Mouse (Mus musculus) layer of hippocampus, postnatal 36 days (tissue): ENCODE measurements around the gene Pcx. TPM values are rescaled to one million over a fixed set of nuclear protein-coding genes. Genes with fewer than 3 reads are reported as not detected.

Source experiments
- DNase-seq, 2 experiments: peaks; one replicate each; pipeline ENCODE4 v3.0.0; 2022
- total RNA-seq, 2 experiments: library from RNA; stranded (reverse); gene quantifications; 2 replicates each; pipeline ENCODE4 v1.2.3; 2021

The Pcx gene
- total RNA-seq: 10 to 100 TPM; 56.1 to 61.9 TPM

GRCm38 (mm10) chr19:4509986-4510963 is at the start of gene Pcx:
Pcx (plus strand) TSS chr19:4510472.
- peak; percentile 99 to 100 for DNase-seq

GRCm38 (mm10) chr19:4461981-4462380 is 48.3 kb upstream of the Pcx start:
- DNase-seq: no peak

GRCm38 (mm10) chr19:4464666-4465065 is 45.6 kb upstream of the Pcx start:
- DNase-seq: no peak

GRCm38 (mm10) chr19:4468363-4468762 is 41.9 kb upstream of the Pcx start:
- DNase-seq: no peak

GRCm38 (mm10) chr19:4473549-4473948 is 36.7 kb upstream of the Pcx start:
- no peak for DNase-seq

- no peak for DNase-seq
Observed at GRCm38 (mm10) chr19:4474739-4475138, 35.5 kb upstream of the Pcx start.

DNA sequence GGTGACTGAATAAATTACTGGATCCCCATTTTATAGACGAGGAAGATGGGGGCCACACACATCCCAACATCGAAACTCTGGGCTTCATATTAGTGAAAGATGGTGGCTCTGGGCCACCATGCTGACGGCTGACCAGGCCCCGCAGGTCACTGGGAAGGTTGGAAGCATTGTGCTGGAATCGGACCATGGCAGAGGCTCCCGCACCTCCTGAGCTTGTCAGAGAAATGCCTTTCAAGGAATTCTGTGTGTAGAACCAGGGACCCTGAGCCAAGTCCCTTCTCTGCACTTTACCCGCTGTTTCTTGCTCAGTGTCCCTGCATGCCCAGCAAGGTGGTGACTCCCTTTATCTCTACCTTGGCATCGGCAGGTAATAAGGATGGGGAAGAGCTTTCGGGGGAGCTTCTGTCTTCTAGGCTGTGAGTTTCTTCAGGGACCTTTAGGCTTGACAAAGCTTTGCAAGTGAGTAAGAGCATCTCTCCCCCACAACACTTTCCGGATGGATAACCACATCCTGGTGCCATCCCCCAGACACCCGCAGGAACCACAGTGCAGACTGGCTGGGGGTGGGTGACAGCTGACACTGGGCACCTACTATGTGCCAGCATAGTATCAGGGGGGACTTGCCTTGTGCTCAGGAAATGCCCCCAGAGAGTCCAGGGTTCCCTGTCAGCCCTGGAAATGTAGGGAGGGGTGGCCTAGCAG is 34.9 kb upstream of the Pcx start:
- DNase-seq: no peak

DNA sequence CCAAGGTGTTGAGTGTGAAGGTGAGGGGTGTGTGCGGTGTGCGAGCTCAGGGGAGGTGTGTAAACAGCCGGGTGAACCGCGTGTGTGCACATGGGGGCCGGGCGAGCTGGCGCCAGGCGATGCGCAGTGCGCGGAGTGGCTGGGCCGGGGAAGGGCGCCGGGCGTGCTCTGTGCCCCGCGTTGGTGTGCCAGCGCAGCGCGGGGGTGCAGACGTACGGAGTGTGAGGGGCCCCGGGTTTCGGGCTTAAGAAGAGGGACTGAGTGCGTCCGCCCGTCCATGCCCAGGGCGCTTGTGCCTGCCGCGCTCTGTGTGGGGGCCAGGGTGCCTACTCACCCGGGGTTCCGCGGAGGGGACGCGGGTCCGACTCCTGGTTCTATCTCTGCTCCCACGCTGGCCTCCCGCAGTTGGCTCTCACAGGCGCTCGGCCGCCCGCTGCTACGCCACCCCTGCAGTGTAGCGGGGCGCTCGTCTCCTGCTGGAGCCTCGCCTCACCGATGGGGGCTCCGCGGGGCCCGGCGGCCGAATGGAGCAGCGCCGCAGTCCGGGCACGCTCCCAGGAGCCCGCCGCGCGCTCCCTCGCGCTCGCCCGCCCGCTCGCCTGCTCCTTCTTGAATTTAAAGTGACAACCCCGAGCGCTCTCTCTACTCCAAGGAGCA is 33.5 kb upstream of the Pcx start:
- DNase-seq: peak; percentile 54 to 57

DNA sequence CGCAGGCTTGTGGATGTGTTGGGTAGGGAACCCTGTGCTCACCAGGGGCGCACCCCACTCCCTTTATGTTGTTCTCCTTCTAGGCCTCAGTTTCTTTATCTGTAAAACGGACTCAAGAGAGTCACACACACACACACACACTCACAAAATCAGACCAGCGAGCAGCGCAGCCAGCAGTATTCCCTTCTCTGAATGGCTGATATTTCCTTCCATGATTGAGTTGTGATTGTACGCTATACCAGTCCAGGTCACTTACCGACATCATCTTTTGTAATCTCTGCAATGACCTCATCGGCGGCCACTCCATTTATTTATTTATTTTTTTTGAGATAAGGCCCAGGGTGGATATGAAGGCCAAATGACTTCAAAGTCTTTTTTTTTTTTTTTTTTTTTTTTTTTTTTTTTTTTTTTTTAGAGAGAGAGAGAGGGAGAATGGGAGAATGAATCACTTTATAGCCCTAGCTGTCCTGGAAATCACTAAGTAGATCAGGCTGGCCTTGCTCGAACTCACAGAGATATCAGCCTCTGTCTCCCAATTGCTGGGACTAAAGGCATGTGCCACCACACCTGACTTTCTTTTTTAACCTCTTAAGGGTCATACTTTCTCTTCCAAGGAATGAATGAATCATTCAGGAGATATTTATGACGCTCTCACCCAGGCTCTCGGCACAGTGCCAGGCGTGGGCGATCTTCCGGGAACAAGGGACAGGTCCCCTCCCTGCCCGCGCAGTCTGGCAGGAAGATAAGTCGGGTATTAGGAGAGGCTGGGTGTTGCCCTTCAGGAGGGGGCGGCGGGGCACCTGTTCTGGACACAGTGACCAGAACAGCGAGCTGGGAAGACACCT is 32.7 kb upstream of the Pcx start, which contains the start of gene Syt12:
TSS of gene Syt12 (minus strand) at position 103 of the 845 bp plus-strand sequence.
- peak in 1 of 2 experiments; percentile 30 for DNase-seq

DNA sequence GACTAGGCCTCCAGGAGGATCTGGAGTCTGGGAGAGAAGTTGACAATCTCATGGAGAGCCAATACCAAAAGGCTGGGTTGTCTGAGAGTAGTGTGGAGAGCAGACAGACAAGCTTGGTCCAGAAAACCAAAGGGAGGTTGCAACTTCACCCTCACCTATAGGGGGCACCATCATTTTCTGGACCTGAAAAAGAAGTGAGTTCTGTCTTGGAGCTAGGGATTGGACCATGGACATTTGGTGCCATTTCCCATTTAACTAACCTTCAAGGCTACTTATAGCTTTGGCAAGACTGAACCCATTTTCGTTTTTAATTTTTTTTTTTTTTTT is 32.1 kb upstream of the Pcx start:
- DNase-seq: no peak

GRCm38 (mm10) chr19:4480041-4480440 is 30.2 kb upstream of the Pcx start:
- DNase-seq: no peak

DNA sequence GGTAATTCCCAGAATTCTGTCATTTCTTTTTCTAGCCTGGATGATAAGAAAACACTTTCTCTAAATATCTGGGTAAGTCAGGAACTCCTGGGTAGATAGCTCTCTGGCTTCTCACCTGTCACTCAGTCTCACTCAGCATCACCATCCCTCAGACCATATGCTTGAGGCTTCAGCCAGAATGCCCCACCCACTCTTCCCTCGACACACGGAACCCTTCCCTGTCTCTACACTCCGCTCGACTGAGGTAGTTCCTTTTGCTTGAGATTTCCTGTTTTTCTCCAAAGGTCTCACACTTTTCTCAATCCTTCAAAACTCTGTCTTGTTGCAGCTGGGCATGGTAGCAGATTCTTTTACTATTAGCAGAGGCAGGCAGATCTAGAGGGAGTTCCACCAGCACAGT is 28.9 kb upstream of the Pcx start:
- no peak for DNase-seq

DNA sequence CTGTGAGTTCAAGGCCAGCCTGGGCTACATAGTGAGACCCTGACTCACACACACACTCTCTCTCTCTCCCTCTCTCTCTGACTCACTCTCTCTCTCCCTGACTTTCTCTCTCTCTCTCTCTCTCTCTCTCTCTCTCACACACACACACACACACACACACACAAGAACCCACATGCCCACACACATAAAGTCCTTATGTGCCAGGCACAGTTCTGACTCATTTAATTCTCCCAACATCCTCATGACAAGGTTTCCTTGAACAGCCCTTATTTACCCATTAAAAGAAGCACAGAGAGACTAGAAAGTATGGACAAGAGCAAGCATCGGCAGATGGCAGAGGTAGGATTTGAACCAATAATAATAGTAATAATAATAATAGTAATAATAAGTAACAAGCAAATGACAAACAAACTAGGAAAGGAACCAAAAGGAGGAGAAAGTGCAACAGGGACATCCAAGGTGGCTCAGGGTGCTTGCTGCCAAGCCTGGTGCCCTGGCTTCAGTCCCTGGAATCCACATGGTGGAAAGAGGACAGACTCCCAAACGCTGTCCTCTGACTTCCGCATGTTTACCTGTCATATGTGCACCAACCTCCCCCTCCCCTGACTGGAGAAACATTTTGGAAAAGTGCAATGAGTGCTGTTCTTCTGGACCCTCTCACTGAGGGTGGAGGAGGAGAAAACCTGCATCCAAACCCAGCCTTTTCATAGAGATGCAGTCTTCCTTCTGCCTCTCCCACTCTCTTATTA is 28.0 kb upstream of the Pcx start:
- DNase-seq: no peak

DNA sequence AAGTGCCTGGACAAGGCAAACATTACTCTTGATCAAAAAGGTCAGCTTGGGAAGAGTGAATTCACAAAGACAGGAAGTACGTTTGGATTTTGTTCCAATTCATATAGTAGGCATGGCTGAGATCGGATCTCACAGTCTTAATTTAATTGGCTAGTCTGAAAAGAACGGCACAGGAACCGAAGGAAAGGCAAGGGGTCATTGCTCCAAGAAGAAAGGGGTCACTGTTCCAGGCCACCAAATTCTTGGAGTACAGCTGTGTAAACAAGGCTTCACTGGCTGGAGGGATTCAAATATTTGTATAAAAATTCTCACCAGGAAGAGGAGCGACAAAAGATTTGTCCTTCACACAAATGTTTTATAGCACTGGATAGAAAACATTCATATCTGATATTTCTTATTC is 25.3 kb upstream of the Pcx start:
- no peak for DNase-seq

DNA sequence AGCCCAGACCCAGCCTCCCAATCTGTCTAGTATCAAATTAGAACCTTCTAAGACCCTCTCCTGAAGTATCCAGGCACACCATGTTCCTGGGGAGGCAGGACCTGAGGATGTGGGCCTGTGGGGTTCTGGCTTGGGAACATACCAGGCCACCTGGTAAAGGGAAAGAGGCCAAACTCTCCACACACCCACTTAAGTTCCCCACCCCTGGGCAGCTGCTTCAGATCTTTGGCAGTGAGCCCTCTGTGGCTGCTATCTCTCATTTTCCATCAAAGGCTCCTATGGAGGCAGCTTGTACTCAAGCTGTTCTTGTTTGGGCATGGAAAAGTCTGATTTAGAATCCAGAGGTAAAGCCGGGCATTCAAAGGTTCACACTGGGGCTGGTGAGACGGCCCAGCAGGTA is 22.4 kb upstream of the Pcx start:
- no peak for DNase-seq

- no peak for DNase-seq
Observed at GRCm38 (mm10) chr19:4491080-4491695, 19.1 kb upstream of the Pcx start.

DNA sequence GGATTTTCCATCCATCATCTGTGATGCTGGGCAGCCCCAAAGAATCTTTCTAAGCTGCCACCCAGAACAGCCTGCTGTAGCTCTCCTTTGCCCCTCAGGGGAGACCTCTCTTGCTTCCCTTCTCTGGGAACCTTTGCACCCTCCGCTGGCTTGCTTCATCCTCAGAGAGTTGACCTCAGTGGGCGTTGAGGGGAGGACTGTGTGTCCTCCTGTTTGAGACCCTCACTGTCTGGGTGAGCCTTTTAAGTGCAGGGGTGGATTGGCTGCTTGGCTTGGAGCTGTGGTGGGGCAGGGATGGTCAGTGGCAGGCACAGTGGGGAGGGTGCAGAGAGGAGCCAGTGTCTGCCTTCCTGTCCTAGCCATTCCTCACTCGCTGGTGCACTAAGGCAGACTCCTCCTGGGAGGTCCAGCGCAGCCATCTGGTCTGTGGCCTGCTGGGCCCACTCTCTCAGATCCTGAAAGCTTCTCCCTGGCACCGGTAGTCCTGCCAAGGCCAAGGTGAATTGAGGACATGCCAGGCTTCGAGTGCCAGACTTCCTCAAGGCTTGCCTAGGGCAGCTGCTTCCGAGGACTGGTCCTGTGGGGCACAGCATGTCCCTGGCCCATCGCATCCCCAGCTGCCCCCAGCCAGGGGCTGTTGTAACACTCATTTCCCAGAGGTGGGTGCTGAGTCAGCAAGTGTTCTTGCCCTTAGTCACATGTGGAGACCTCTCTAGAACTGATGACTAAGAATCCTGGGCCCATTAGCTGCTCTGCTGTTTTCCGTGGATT is 17.6 kb upstream of the Pcx start:
- peak in 1 of 2 experiments; percentile 44 for DNase-seq

DNA sequence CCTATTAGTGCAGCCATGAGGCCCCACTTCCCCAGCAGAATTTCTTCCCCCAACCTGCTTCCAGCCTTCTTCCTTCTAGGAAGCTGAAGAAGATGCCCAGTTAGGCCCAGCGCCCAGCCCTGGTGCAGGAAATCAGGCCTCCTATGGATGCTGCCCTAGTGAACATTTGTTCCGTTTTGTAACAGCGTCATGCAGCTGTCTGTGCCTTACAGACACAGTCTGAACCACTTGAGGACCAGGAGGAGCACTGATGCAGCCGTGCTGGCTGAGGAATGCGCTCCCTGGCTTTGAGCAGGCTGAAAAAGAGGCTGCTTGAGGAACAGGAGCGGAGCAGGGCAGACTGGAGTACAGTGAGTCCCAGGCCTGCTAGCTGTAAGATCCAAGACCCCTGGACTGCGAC is 15.6 kb upstream of the Pcx start:
- DNase-seq: no peak

DNA sequence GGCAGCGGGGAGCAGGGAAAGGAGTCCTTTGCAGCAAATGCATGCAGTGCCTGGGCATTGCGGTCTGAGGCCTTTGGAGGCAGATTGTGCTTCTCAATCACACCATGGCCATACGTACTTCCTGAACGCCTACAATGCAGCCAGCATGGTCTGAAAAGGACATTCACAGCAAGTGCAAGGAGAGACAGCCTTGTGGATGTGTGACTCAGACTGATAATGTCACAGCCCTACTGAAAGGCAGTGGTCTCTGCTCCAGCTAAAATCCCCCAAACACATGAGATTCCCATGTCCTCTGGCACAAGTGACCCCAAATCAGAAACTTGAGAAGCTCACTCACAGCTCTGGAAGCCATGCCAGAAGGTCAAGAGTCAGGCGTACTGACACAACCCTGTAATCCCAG is 14.5 kb upstream of the Pcx start:
- DNase-seq: no peak
